Mouse (Mus musculus): ENCODE results near the gene Pla2g5.

Pla2g5 gene

DNA sequence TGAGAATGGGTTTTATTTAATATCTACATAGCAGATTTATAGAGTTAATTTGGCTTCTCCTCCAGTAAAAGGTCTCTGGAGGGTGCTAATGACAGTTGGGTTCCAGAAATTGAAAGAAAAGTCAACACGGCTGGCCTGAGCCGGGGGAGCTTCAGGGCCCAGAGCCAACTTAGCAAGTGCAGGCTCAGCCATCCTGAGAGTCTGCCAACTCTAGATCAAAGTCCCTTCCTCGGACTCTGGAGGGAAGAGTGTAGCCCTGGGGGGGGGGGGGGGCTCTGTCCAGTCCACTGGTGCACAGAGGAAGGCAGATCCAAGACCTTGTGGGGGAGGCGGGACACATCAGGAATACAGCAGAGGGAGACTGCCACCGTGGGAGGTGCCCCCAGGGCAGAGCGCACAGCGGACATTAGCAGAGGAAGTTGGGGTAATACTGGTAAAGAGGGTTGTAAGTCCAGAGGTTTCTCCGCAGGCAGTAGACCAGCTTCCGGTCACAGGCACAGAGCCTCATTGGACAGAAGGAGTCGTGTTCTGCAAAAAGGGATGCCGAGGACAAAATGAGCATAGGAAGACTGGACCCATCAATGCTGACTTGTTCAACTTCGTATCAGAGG lies 63.0 kb downstream of the Pla2g5 start:
- no peak for DNase-seq (ENCODE audit: low read depth in 1 of 2, low spot score in 2 of 2)

GRCm38 (mm10) chr4:138797217-138797570 lies 66.1 kb downstream of the Pla2g5 start:
- DNase-seq (ENCODE audit: low read depth in 1 of 2, low spot score in 2 of 2): no peak

DNA sequence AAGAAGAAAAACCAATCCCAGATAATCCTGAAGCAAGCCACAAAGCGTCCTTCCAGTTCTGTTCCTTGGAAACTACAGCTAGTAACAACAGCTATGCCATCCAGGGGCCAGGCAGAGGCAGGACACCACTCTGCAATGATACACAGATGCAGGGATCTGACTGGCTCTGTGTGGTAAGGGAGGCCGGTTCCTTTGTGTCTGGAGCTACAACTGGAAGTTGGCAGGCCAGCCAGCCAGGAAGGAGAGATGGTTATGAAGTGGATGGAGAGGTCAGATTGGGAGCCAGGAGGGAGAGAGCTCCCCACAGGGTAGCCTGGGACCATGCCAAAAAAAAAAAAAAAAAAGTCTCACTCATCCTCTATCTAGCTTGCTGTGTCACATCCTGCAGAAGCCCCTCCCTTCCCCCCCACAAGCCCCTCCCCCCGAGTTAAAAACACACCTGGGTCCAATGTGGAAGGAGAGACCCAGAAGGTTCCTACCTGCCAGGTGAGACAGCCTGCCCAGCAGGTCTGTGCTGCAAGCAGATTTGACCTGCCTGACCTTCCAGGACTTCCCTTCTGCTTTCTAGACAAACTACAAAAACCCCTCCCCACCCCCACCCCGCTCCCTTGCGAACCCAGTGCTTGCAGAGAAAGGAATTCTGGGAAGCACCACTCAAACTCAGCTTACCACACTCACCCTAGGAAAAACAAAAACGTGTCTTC lies 66.6 kb downstream of the Pla2g5 start:
- DNase-seq (ENCODE audit: low read depth in 1 of 2, low spot score in 2 of 2): no peak

GRCm38 (mm10) chr4:138794344-138794743 lies 68.9 kb downstream of the Pla2g5 start:
- no peak for DNase-seq (ENCODE audit: low read depth in 1 of 2, low spot score in 2 of 2)

DNA sequence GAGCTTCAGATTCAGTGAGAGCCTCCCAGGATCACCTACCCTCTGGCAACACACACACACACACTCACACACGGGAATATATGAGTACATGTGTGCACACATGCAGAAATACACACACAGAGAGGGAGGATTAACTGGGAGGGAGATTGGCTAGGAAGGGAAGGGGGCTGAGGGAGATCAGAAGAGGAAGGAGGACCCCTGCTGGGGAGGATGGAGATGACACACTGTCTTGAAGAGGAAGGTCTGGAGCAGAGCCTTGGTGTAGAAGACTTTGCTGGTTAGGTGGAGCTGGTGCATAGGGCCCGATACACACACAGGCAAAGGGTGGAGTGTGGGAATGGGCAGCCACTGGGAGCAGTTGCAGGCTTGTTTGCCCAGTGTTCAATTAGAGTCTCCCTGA lies 70.0 kb downstream of the Pla2g5 start:
- DNase-seq (ENCODE audit: low read depth in 1 of 2, low spot score in 2 of 2): no peak

DNA sequence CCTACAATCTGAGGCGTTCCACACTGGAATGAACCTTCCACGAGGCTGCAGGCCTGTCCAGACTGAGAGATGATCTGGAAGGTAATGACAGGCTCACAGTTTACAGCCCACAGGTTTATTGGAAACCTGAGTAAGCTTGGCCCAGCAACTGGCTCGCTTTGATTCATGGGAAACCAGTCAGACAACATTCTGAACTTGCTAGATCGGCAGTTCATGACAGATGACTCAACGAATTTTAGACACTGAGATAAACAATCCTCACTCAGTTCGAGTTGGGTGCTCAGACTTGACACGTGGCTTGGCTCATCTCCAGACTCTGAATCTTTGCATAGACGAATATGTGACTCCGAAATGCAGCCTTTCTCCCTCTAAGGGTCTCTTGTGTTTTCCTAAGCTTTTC lies 70.7 kb downstream of the Pla2g5 start:
- DNase-seq (ENCODE audit: low read depth in 1 of 2, low spot score in 2 of 2): no peak

GRCm38 (mm10) chr4:138791452-138791851 lies 71.8 kb downstream of the Pla2g5 start:
- DNase-seq (ENCODE audit: low read depth in 1 of 2, low spot score in 2 of 2): no peak

DNA sequence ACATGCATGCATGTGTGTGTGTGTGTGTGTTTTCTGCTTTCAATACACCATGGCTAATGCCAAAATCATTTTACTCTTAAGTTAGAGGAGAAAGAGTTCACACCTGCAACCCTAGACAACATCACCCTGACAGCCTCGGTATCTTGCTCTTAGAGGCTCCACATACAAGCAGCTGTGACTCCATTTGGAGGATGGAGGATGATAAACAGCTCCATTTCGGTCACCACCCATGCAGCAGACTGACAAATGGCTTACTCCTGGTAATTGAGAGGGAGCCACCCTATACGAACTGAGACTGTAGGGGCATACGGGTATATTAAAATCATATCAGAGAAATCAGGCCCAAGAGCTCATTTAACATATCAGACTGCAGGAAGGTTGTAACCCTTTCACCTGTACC lies 74.9 kb downstream of the Pla2g5 start:
- DNase-seq (ENCODE audit: low read depth in 1 of 2, low spot score in 2 of 2): no peak

- no peak for DNase-seq (ENCODE audit: low read depth in 1 of 2, low spot score in 2 of 2)
Observed at GRCm38 (mm10) chr4:138786141-138786540, 77.1 kb downstream of the Pla2g5 start.

DNA sequence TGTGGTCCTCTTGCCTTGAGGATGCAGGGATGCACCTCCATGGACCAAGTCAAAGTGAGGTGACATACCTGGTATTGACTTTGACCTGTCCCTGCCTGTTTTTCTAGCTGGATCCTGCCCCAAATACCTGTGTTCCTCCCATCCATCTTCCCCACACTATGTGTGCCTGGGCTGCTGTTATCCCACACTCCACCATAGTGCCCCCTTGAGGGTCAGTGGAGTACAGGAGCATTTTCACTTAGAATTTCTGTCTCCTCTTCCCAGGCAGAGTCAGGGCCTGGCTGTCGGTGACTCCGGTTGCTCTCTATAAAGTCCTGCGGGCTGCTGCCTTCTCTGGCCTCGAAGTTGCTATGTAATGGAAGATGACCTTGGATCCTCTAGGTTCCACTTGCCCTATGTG lies 77.6 kb downstream of the Pla2g5 start:
- DNase-seq (ENCODE audit: low read depth in 1 of 2, low spot score in 2 of 2): no peak

GRCm38 (mm10) chr4:138782098-138782497 lies 81.2 kb downstream of the Pla2g5 start:
- DNase-seq (ENCODE audit: low read depth in 1 of 2, low spot score in 2 of 2): no peak

DNA sequence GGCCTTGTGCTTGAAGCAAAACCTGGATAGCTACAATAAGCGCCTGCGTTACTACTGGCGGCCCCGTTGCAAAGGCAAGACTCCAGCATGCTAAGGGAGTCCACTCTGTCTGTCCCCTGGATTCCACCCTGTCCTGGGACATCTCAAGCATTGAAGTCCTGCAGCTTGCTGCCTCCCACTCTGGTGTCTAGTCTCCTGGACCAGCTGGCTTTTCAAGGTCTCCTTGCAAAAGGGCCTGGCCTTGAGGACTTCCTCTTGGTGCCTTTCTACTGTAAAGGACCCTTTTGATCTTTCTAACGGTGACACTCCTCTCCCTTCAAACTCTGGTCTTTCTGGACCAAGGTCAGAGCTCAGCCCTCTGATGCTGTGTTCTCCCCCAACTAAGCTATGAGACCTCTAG lies 83.0 kb downstream of the Pla2g5 start:
- DNase-seq (ENCODE audit: low read depth in 1 of 2, low spot score in 2 of 2): no peak

DNA sequence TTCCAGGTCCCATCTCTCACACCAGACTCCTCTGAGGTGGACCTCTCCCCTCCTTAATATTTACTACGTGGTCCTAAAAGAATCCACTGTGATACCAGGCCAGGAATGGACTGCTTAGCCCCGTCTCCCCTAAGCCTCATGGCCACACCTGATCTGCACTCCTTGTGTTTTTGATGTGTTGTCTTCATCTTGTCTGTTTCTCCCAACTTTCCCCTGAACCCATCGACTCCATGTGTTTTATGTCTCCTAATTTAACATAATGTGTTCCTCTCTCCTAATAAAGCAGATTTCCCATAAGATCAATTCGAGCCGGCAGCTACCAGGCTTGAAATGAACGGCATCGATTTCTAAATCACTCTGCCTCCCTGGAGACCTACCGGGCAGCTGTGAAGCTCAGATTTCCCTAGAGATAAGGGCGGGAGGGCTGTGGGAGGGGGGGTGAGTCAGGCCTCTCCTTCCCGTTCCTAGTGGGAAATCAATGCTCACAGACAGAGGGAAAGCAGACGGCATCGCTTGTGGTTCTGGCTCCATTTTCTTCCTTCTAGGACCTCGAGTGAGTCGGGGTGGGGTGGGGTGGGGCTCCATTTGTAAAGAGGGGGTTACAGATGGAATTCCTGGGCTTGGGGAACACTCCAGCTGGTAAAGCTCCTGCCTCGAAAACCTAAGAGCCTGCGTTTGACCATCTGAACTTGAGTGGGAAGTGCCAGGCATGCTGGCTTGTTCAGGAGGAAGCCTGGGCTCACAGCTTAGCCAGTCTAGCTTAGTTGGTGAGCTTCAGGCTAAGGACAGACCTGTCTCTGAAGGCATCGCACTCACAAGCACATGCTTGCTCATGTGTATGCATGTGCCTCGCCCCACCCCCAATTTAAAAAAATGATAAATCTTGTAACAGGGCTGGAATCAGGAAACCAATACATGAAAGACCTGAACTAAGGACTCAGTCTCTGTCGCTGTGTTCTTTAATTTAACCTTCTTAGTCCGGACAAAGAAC lies 85.6 kb downstream of the Pla2g5 start:
- no peak for DNase-seq (ENCODE audit: low read depth in 1 of 2, low spot score in 2 of 2)

DNA sequence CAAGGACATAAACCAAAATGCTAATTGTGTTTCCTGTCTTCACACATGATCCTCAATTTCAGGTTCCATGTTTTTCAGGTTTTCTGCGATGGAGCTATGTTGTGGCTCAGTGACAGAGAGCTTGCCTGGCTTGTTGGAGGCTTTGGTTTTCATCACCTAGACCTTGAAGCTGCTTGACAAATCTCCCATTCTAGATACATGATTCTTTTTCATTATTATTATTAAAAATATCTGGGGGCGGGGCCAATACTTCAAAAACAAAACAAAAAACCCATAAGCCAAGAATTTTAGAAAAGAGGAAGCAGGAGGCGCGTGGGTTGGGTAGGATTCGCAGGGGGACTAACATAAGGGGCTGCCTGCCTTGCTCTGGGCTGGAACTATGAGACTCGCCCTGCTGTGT lies 87.8 kb downstream of the Pla2g5 start, which contains the start of gene Pla2g2d:
Gene Pla2g2d (plus strand): TSS at position 301 of the 400 bp plus-strand sequence.
- no peak for DNase-seq (ENCODE audit: low read depth in 1 of 2, low spot score in 2 of 2)

DNA sequence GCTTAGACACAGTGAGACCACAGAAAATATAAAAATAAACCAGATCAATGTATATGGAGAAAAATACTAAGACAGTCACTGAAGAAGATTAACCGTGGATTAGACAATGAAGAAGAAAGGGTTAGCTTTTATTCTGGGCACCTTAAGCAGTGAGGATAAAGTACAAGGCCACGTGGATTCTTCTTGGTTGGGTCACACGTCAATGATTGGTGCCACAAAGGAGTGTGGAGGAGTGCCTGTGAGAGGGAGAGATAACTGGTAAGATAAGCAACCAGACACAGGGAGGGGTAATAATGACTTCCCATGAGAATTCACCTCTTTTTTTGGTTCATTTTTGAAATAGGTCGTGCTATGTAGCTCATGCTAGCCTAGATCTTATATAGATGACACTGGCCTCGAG lies 90.9 kb downstream of the Pla2g5 start:
- DNase-seq (ENCODE audit: low read depth in 1 of 2, low spot score in 2 of 2): no peak

DNA sequence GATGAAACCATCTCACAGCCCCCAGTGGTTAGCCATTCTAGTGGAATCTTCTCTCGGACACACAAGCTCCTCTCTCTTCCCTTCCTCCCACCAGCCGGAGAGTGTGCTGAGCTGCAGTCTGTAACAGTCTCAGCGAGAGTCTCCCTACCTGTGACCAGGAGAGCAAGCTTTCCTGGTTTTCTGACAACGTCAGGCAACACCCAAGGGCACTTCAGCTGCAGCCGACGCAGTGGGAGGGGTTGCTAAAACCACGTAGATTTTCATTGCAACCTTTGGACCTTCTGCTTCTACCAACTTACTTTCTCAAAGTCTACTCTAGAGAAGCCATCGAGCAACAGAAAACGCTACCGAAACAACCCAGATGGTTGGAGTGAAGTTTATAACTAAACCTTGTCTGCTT lies 91.3 kb downstream of the Pla2g5 start:
- DNase-seq (ENCODE audit: low read depth in 1 of 2, low spot score in 2 of 2): no peak

- no peak for DNase-seq (ENCODE audit: low read depth in 1 of 2, low spot score in 2 of 2)
Observed at GRCm38 (mm10) chr4:138762266-138762665, 101.0 kb downstream of the Pla2g5 start.

DNA sequence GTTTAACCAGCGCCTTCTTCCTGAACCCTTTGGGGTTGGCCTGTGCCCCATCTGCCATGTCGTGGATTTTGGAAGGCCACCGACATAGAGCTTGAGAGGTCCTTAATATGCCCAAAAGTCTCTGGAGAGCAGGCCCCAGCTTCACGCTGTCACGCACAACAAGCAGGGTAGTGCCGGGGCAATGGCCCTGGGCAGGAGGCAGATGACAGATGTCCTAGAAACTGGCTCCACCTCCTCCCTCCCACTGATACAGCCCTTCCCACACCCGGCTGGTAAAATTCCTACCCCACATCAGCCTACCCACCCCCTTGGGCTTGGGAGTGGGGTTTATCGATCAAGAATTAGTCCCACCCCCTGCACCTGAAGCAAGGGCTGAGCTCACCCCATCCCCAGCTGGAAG lies 105.9 kb downstream of the Pla2g5 start, which contains the start of gene Pla2g2f:
Gene Pla2g2f (minus strand): TSS at position 211 of the 400 bp plus-strand sequence.
- no peak for DNase-seq (ENCODE audit: low read depth in 1 of 2, low spot score in 2 of 2)

DNA sequence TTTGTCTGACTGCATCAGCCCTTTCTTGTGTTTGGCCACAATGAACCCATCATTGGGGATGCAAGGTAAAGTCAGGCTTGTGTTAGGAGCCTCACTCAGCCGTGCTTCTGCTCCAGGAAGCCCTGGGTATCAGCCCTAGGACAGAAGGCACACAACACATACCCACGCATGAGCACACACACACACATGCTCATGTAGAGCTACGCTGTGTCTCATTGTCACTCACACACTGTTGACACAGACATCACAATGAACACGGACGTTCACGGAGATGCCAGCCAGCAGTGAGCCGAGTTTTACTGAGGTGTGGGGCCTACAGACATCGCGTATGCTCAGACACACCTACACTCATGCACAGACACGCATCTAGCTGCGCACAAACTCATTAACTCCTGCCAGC lies 107.3 kb downstream of the Pla2g5 start:
- DNase-seq (ENCODE audit: low read depth in 1 of 2, low spot score in 2 of 2): no peak

GRCm38 (mm10) chr4:138755439-138755838 lies 107.8 kb downstream of the Pla2g5 start:
- no peak for DNase-seq (ENCODE audit: low read depth in 1 of 2, low spot score in 2 of 2)

DNA sequence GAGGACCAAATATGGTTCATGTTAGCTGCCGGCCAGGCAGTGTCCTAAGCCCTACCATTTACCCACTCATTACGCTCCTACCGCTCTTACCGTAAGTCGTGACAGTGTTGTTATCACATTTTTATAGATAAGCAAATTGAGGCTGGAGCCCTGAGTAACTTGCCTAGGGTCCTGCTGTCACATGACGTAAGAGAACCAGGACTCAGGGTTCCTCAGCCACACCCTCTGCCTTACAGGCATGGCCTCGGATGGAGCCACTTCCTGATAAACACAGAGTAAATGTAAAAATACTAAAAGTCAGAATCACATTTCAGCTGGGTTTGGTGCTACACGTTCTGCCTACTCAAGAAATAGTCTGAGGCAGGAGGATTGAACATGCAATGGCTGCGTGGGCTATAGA lies 108.8 kb downstream of the Pla2g5 start:
- no peak for DNase-seq (ENCODE audit: low read depth in 1 of 2, low spot score in 2 of 2)

GRCm38 (mm10) chr4:138753608-138754007 lies 109.7 kb downstream of the Pla2g5 start:
- DNase-seq (ENCODE audit: low read depth in 1 of 2, low spot score in 2 of 2): no peak
